Comparison of ENCODE assay signal across 9 mouse cellular contexts in genomic region chr1:156229448-156229847, GRCm38 (mm10). TPM values are rescaled to one million over a fixed set of nuclear protein-coding genes. Genes with fewer than 3 reads are reported as not detected.
DNase-seq lines count a peak whose midpoint lies in the region; ATAC-seq and TF ChIP-seq lines count a peak whose summit lies in the region.
"Had no signal": no experiment of that assay in that cellular context is flagged by ENCODE, and none has a peak within 500 bp of the region (broad histone marks: within the 10 kb centered on the region; RNA-seq: fewer than 3 reads in every experiment).

No protein-coding gene starts in this region.

- peak; percentile 53 for TF ChIP-seq CTCF in G1E (IDR thresholded peaks at IDR 0.05; ENCODE audit: low read depth, low read length)

- ATAC-seq in cerebellum, adult (ENCODE audit: insufficient number of reproducible peaks, low FRiP score, low TSS enrichment): 0 out of 2 replicates have a peak, but pooled peaks have one; percentile 15
- peak; percentile 35; the same call in 1 of the 2 replicates for ATAC-seq in G1E (ENCODE audit: extremely low read depth, insufficient number of reproducible peaks, low FRiP score, poor library complexity, severe bottlenecking)
- peak; percentile 31; the same call in 1 of the 2 replicates for ATAC-seq in lung, embryonic 16.5 days (ENCODE audit: low read depth)

- H3K27me3 ChIP-seq in G1E (ENCODE audit: insufficient read depth, low read length): peaks cover 4% of the 10 kb centered on the region; the same call in 1 of the 2 replicates
- H3K27me3 ChIP-seq in heart, embryonic 10.5 days (ENCODE audit: insufficient read depth, poor library complexity, severe bottlenecking): no peaks in the 10 kb centered on the region
- H3K27me3 ChIP-seq in lung, embryonic 16.5 days (ENCODE audit: control insufficient read depth, insufficient read depth, low read depth, low read length): no peaks in the 10 kb centered on the region
- H3K27me3 ChIP-seq: liver, embryonic 15.5 days had no signal

- no peak overlapping the region for H3K9ac ChIP-seq in lung, embryonic 16.5 days (ENCODE audit: low read length)
- H3K9ac ChIP-seq: liver, embryonic 15.5 days had no signal

- no peak overlapping the region for H3K4me2 ChIP-seq in lung, embryonic 16.5 days (ENCODE audit: low read depth, low read length)
- H3K4me2 ChIP-seq: liver, embryonic 15.5 days had no signal

- H3K9me3 ChIP-seq in G1E (replicated peaks): no peaks in the 10 kb centered on the region
- no peaks in the 10 kb centered on the region for H3K9me3 ChIP-seq in heart, embryonic 10.5 days
- H3K9me3 ChIP-seq in lung, embryonic 16.5 days (ENCODE audit: control insufficient read depth, low read length): no peaks in the 10 kb centered on the region
- H3K9me3 ChIP-seq: liver, embryonic 15.5 days had no signal

- H3K4me3 ChIP-seq in G1E (ENCODE audit: low read depth, low read length): no peak overlapping the region
- H3K4me3 ChIP-seq in heart, embryonic 10.5 days: no peak overlapping the region
- no peak overlapping the region for H3K4me3 ChIP-seq in lung, embryonic 16.5 days (ENCODE audit: low read length)
- H3K4me3 ChIP-seq: liver, embryonic 15.5 days had no signal

- H3K4me1 ChIP-seq in G1E (ENCODE audit: insufficient read depth, low read depth, low read length): peaks cover 22% of the 10 kb centered on the region
- H3K4me1 ChIP-seq in heart, embryonic 10.5 days: peaks cover 24% of the 10 kb centered on the region
- H3K4me1 ChIP-seq in lung, embryonic 16.5 days (replicated peaks; ENCODE audit: control insufficient read depth, insufficient read depth, low read length): peaks cover 10% of the 10 kb centered on the region

- H3K27ac ChIP-seq in heart, embryonic 10.5 days: peak overlapping the region; percentile 71
- H3K27ac ChIP-seq in lung, embryonic 16.5 days (ENCODE audit: low read length): no peak overlapping the region
- H3K27ac ChIP-seq: liver, embryonic 15.5 days had no signal

- DNase-seq in cerebellum, adult 9-11 months: no peak
- DNase-seq in G1E (ENCODE audit: low spot score): no peak
- peak; percentile 8 for DNase-seq in cerebellum, adult 9-10 months
- peak; percentile 89 for DNase-seq in heart, embryonic 10.5 days (ENCODE audit: low spot score)
- peak; percentile 12 for DNase-seq in layer of hippocampus, adult 9-11 months
- peak; percentile 48 to 67 for DNase-seq in right cerebral cortex, postnatal 10 days (ENCODE audit: low spot score in 2 of 2)

- WGBS in heart, embryonic 10.5 days: 25% methylated on average over 7 of the region's 7 CpGs
- WGBS in lung, embryonic 16.5 days: 21% methylated on average over 7 of the region's 7 CpGs

- no peaks in the 10 kb centered on the region for H3K36me3 ChIP-seq in G1E (replicated peaks)
- no peaks in the 10 kb centered on the region for H3K36me3 ChIP-seq in heart, embryonic 10.5 days
- no peaks in the 10 kb centered on the region for H3K36me3 ChIP-seq in lung, embryonic 16.5 days (ENCODE audit: control insufficient read depth, insufficient read depth, low read length)
- H3K36me3 ChIP-seq: liver, embryonic 15.5 days had no signal

RNA-seq across cellular contexts. Expression of gene Fam163a, which starts 24.6 kb away (rescaled TPM):
- total RNA-seq in G1E (2014; fragmentation: Nextera tagmentation) (not detected in 2 replicates), G1E (2017) (0.06 and 0.11 TPM in 2 replicates)
- polyA plus RNA-seq in G1E (2012): not detected in 2 replicates
- 1.1 and 3.1 TPM in 2 replicates for polyA plus RNA-seq in heart, embryonic 10.5 days (2016; fragmentation: Nextera tagmentation; extraction: Ambion mirVana)
- 0.41 and 0.54 TPM in 2 replicates for polyA plus RNA-seq in lung, embryonic 16.5 days (2015; fragmentation: Nextera tagmentation; extraction: Ambion mirVana)
- polyA plus RNA-seq: liver, embryonic 15.5 days had no signal

Comparison
In these comparisons a context has a peak if more than half of its experiments do, and no peak if none do; other contexts are left out.
1. DNase-seq: peak in cerebellum, adult 9-10 months (single experiment), heart, embryonic 10.5 days (single experiment), layer of hippocampus, adult 9-11 months (single experiment) and right cerebral cortex, postnatal 10 days (2 of 2); none in cerebellum, adult 9-11 months (single experiment) and G1E (single experiment).
2. Peak in every context shown above with its lines, with median percentiles within 50 percentile points of each other: ATAC-seq.